Mouse (Mus musculus) CD8-positive naive resting alpha-beta T cell, adult 57 days (primary cell): Measurements from ENCODE around the gene Dcaf1. TPM values are rescaled to one million over a fixed set of nuclear protein-coding genes. Genes with fewer than 3 reads are reported as not detected.

Experiments used
- total RNA-seq: library from RNA; stranded (reverse); gene quantifications from one replicate; pipeline ENCODE4 v1.2.4, GENCODE M21; 2023

The Dcaf1 gene
- 54.0 TPM for total RNA-seq

GRCm38 (mm10) chr9:106821618-106822380 lies at the start of gene Dcaf1:
Gene Dcaf1 (plus strand): TSS chr9:106821874.

GRCm38 (mm10) chr9:106788812-106789321 lies 32.8 kb upstream of the Dcaf1 start, which contains the start of gene Rad54l2:
Gene Rad54l2 (minus strand): TSS chr9:106789194.

DNA sequence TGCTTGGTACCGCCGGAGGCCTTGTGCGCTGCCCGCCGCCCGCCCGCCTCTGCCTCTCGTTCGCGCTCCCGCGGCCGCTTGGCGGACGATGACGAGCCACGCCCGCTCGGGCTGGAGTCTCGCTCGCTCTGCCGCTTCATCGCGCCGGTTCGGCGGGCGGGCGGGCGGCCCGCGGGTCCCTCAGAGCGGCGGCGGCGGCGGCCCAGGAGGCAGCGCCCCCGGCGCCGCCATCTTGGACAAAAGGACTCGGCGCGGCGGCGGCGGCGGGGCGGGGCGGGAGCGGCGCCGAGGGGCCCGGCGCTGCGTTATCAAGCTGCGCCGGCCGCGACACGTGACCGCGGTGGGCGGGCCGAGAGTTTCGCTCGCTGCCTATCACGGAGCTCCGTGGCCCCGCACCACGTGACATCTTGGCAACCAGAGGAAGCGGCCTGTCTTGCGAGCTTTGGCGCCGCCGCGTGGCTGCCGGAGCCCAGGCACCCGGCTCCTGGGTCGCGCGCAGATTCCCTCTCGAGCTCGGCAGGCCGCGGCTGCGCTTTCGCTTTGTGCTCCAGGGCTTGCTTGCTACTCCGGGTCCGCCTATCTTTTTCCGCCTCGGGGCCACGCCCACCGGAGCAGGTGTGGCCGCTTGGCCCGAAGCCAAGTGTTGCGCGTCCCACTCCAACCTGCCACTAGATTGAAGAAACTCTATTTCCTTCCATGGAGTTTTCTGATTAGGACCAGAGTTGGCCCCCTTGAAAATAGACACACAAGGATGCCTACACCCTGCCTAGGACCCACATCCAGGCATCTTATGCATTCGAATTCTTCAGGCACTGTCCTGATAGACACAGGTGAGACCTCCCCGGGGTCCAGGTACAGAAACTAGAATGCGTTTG lies 65.4 kb downstream of the Dcaf1 start, which contains the start of gene Rbm15b:
TSS of gene Rbm15b (minus strand) at position 601 of the 875 bp plus-strand sequence.

DNA sequence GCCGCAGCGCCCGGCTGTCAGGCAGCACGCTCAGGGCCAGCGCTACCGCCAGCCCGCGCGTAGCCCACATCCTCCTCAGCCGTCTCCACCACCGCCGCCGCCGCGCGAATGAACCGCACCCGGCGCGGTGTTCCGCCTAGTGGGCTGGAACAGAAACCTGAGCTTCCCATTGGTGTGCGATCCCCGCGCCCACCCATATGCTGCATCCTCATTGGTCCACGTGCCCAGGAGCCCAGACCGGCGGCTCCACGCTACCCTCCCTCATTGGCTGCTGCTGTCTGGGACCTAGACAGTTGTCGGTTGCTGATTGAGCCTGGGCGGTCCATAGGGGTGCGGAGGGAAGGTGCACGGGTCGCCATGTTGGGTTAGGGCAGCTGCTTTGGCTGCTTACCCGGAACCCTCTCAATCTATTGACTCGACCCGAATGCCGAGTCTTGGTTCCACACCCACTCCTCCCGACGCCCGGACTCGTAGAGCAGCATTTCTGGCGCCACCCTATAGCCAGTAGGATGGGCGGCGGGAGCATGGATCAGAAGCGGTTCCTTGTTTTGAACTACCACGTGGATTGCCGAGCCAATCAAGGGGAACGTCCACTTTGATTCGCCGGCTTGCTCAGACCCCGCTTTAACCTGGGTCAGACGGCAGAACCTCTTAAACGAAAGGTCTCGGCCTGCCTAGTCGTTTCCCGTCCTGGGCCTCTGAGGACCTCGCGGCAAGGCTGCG lies 70.3 kb downstream of the Dcaf1 start, which contains the start of gene Manf:
TSS of gene Manf (minus strand) at position 151 of the 723 bp plus-strand sequence.

Other genes with a start within 250 kb of the Dcaf1 start
- not detected for gene Iqcf6, start 195.3 kb upstream of the Dcaf1 start, total RNA-seq
- gene Grm2, start 165.8 kb upstream of the Dcaf1 start, total RNA-seq: not detected
- gene Tex264, start 135.9 kb upstream of the Dcaf1 start, total RNA-seq: 59.8 TPM
- gene Rad54l2, start 32.7 kb upstream of the Dcaf1 start, total RNA-seq: 36.6 TPM
- gene Rbm15b, start 65.6 kb downstream of the Dcaf1 start, total RNA-seq: 31.0 TPM
- 105 TPM for gene Manf, start 70.1 kb downstream of the Dcaf1 start, total RNA-seq